Mouse (Mus musculus): ENCODE measurements around the gene Rngtt. TPM values are rescaled to one million over a fixed set of nuclear protein-coding genes. Genes with fewer than 3 reads are reported as not detected.

Gene Rngtt
- polyA plus RNA-seq, 1 experiment = 5.1 TPM

- Histone ChIP-seq H3K79me3 (ENCODE audit: low read depth) (no peaks in the 10 kb centered on the region), H3ac (ENCODE audit: control insufficient read depth, insufficient read length, low read depth) (no peak overlapping the region), H3K4me3 (ENCODE audit: insufficient read depth, poor library complexity, severe bottlenecking) (no peak overlapping the region), H3K27me3 (ENCODE audit: control insufficient read depth, insufficient read depth, insufficient read length) (no peaks in the 10 kb centered on the region), H3K36me3 (ENCODE audit: control insufficient read depth, insufficient read depth) (peaks cover 16% of the 10 kb centered on the region), H3K79me2 (ENCODE audit: control insufficient read depth, insufficient read depth) (no peaks in the 10 kb centered on the region)
- TF ChIP-seq USF1 (IDR thresholded peaks at IDR 0.05; ENCODE audit: low read depth) (no peak), CEBPB (IDR thresholded peaks at IDR 0.05; ENCODE audit: low read depth) (no peak), MAX (IDR thresholded peaks at IDR 0.05) (no peak), MYOD1 (IDR thresholded peaks at IDR 0.05; ENCODE audit: control insufficient read depth, insufficient read length, low read depth) (no peak), MYOG (IDR thresholded peaks at IDR 0.05; ENCODE audit: control insufficient read depth, extremely low read depth, insufficient read length) (no peak), CTCF (IDR thresholded peaks at IDR 0.05; ENCODE audit: control insufficient read depth, insufficient read depth, insufficient read length) (no peak), FOSL1 (IDR thresholded peaks at IDR 0.05; ENCODE audit: insufficient read depth, low read length, poor library complexity, severe bottlenecking) (no peak)
These were observed 64.8 kb downstream of the Rngtt start for GRCm38 (mm10) chr4:33374916-33375315.

- peaks cover 18% of the 10 kb centered on the region for H3K36me3 ChIP-seq (ENCODE audit: control insufficient read depth, insufficient read depth)
- TF ChIP-seq CEBPB (IDR thresholded peaks at IDR 0.05; ENCODE audit: low read depth) (no peak), FOSL1 (IDR thresholded peaks at IDR 0.05; ENCODE audit: insufficient read depth, low read length, poor library complexity, severe bottlenecking) (no peak), USF1 (IDR thresholded peaks at IDR 0.05; ENCODE audit: low read depth) (no peak), MYOG (IDR thresholded peaks at IDR 0.05; ENCODE audit: control insufficient read depth, extremely low read depth, insufficient read length) (no peak)
- H3K27me3 ChIP-seq (ENCODE audit: control insufficient read depth, insufficient read depth, insufficient read length) = no peaks in the 10 kb centered on the region
- H3K4me3 ChIP-seq (ENCODE audit: insufficient read depth, poor library complexity, severe bottlenecking) = no peak overlapping the region
- no peak overlapping the region for H3ac ChIP-seq (ENCODE audit: control insufficient read depth, insufficient read length, low read depth)
- no peaks in the 10 kb centered on the region for H3K79me2 ChIP-seq (ENCODE audit: control insufficient read depth, insufficient read depth)
- H3K79me3 ChIP-seq (ENCODE audit: low read depth) = no peaks in the 10 kb centered on the region
These were observed 67.5 kb downstream of the Rngtt start for GRCm38 (mm10) chr4:33377642-33378041.

- no peak overlapping the region for H3K4me3 ChIP-seq (ENCODE audit: insufficient read depth, poor library complexity, severe bottlenecking)
- H3ac ChIP-seq (ENCODE audit: control insufficient read depth, insufficient read length, low read depth) = no peak overlapping the region
- peaks cover 18% of the 10 kb centered on the region for H3K36me3 ChIP-seq (ENCODE audit: control insufficient read depth, insufficient read depth)
- H3K79me3 ChIP-seq (ENCODE audit: low read depth) = no peaks in the 10 kb centered on the region
- H3K79me2 ChIP-seq (ENCODE audit: control insufficient read depth, insufficient read depth) = no peaks in the 10 kb centered on the region
- H3K27me3 ChIP-seq (ENCODE audit: control insufficient read depth, insufficient read depth, insufficient read length) = no peaks in the 10 kb centered on the region
- TF ChIP-seq CEBPB (IDR thresholded peaks at IDR 0.05; ENCODE audit: low read depth) (no peak), MAX (IDR thresholded peaks at IDR 0.05) (no peak), MYOD1 (IDR thresholded peaks at IDR 0.05; ENCODE audit: control insufficient read depth, insufficient read length, low read depth) (no peak), FOSL1 (IDR thresholded peaks at IDR 0.05; ENCODE audit: insufficient read depth, low read length, poor library complexity, severe bottlenecking) (no peak), CTCF (IDR thresholded peaks at IDR 0.05; ENCODE audit: control insufficient read depth, insufficient read depth, insufficient read length) (no peak), USF1 (IDR thresholded peaks at IDR 0.05; ENCODE audit: low read depth) (no peak), MYOG (IDR thresholded peaks at IDR 0.05; ENCODE audit: control insufficient read depth, extremely low read depth, insufficient read length) (no peak)
These were observed 68.8 kb downstream of the Rngtt start for GRCm38 (mm10) chr4:33378894-33379293.

- Histone ChIP-seq H3K79me2 (ENCODE audit: control insufficient read depth, insufficient read depth) (no peaks in the 10 kb centered on the region), H3K79me3 (ENCODE audit: low read depth) (no peaks in the 10 kb centered on the region), H3ac (ENCODE audit: control insufficient read depth, insufficient read length, low read depth) (no peak overlapping the region), H3K27me3 (ENCODE audit: control insufficient read depth, insufficient read depth, insufficient read length) (no peaks in the 10 kb centered on the region), H3K36me3 (ENCODE audit: control insufficient read depth, insufficient read depth) (peaks cover 5% of the 10 kb centered on the region), H3K4me3 (ENCODE audit: insufficient read depth, poor library complexity, severe bottlenecking) (no peak overlapping the region)
- TF ChIP-seq MAX (IDR thresholded peaks at IDR 0.05) = no peak
- no peak for TF ChIP-seq MYOG (IDR thresholded peaks at IDR 0.05; ENCODE audit: control insufficient read depth, extremely low read depth, insufficient read length)
- TF ChIP-seq MYOD1 (IDR thresholded peaks at IDR 0.05; ENCODE audit: control insufficient read depth, insufficient read length, low read depth) = no peak
- no peak for TF ChIP-seq USF1 (IDR thresholded peaks at IDR 0.05; ENCODE audit: low read depth)
- TF ChIP-seq FOSL1 (IDR thresholded peaks at IDR 0.05; ENCODE audit: insufficient read depth, low read length, poor library complexity, severe bottlenecking) = no peak
- no peak for TF ChIP-seq CEBPB (IDR thresholded peaks at IDR 0.05; ENCODE audit: low read depth)
- no peak for TF ChIP-seq CTCF (IDR thresholded peaks at IDR 0.05; ENCODE audit: control insufficient read depth, insufficient read depth, insufficient read length)
These were observed 78.8 kb downstream of the Rngtt start for GRCm38 (mm10) chr4:33388899-33389298.

- no peaks in the 10 kb centered on the region for H3K79me2 ChIP-seq (ENCODE audit: control insufficient read depth, insufficient read depth)
- H3K27me3 ChIP-seq (ENCODE audit: control insufficient read depth, insufficient read depth, insufficient read length) = no peaks in the 10 kb centered on the region
- no peak overlapping the region for H3K4me3 ChIP-seq (ENCODE audit: insufficient read depth, poor library complexity, severe bottlenecking)
- H3K36me3 ChIP-seq (ENCODE audit: control insufficient read depth, insufficient read depth) = peaks cover 5% of the 10 kb centered on the region
- no peak for TF ChIP-seq USF1 (IDR thresholded peaks at IDR 0.05; ENCODE audit: low read depth)
- no peak for TF ChIP-seq CTCF (IDR thresholded peaks at IDR 0.05; ENCODE audit: control insufficient read depth, insufficient read depth, insufficient read length)
- no peak for TF ChIP-seq MAX (IDR thresholded peaks at IDR 0.05)
- TF ChIP-seq MYOD1 (IDR thresholded peaks at IDR 0.05; ENCODE audit: control insufficient read depth, insufficient read length, low read depth) = no peak
- no peak for TF ChIP-seq MYOG (IDR thresholded peaks at IDR 0.05; ENCODE audit: control insufficient read depth, extremely low read depth, insufficient read length)
- TF ChIP-seq FOSL1 (IDR thresholded peaks at IDR 0.05; ENCODE audit: insufficient read depth, low read length, poor library complexity, severe bottlenecking) = no peak
- TF ChIP-seq CEBPB (IDR thresholded peaks at IDR 0.05; ENCODE audit: low read depth) = no peak
- H3ac ChIP-seq (ENCODE audit: control insufficient read depth, insufficient read length, low read depth) = no peak overlapping the region
- no peaks in the 10 kb centered on the region for H3K79me3 ChIP-seq (ENCODE audit: low read depth)
These were observed 80.5 kb downstream of the Rngtt start for GRCm38 (mm10) chr4:33390660-33391059.

GRCm38 (mm10) chr4:33393437-33393836, 83.3 kb downstream of the Rngtt start:
- TF ChIP-seq USF1 (IDR thresholded peaks at IDR 0.05; ENCODE audit: low read depth) = no peak
- TF ChIP-seq FOSL1 (IDR thresholded peaks at IDR 0.05; ENCODE audit: insufficient read depth, low read length, poor library complexity, severe bottlenecking) = no peak
- no peak for TF ChIP-seq CEBPB (IDR thresholded peaks at IDR 0.05; ENCODE audit: low read depth)
- TF ChIP-seq MAX (IDR thresholded peaks at IDR 0.05) = no peak
- TF ChIP-seq CTCF (IDR thresholded peaks at IDR 0.05; ENCODE audit: control insufficient read depth, insufficient read depth, insufficient read length) = no peak
- TF ChIP-seq MYOD1 (IDR thresholded peaks at IDR 0.05; ENCODE audit: control insufficient read depth, insufficient read length, low read depth) = no peak
- TF ChIP-seq MYOG (IDR thresholded peaks at IDR 0.05; ENCODE audit: control insufficient read depth, extremely low read depth, insufficient read length) = no peak
- Histone ChIP-seq H3K4me3 (ENCODE audit: insufficient read depth, poor library complexity, severe bottlenecking) (no peak overlapping the region), H3K79me2 (ENCODE audit: control insufficient read depth, insufficient read depth) (no peaks in the 10 kb centered on the region), H3ac (ENCODE audit: control insufficient read depth, insufficient read length, low read depth) (no peak overlapping the region), H3K36me3 (ENCODE audit: control insufficient read depth, insufficient read depth) (no peaks in the 10 kb centered on the region), H3K27me3 (ENCODE audit: control insufficient read depth, insufficient read depth, insufficient read length) (no peaks in the 10 kb centered on the region), H3K79me3 (ENCODE audit: low read depth) (no peaks in the 10 kb centered on the region)

All from C2C12 (cell line).